Mouse (Mus musculus) heart, embryonic 13.5 days (tissue): Measurements from ENCODE around the gene Ubn2. TPM values are rescaled to one million over a fixed set of nuclear protein-coding genes. Genes with fewer than 3 reads are reported as not detected.

ENCODE experiments used
- microRNA-seq: library from miRNA; unstranded; fragments of <30 nt; microRNA quantifications from one replicate; pipeline ENCODE4, GENCODE M21; 2016
- polyA plus RNA-seq: library from polyadenylated mRNA; unstranded; fragments of >200 nt; fragmentation: Nextera tagmentation; extraction: Ambion mirVana; gene quantifications from 2 replicates; pipeline ENCODE4 v1.2.1, GENCODE M21; 2015

Ubn2 gene
- polyA plus RNA-seq, 1 experiment from 2014 or later, result 9.0 TPM

Small RNA genes lying within 50 kb of the gene (microRNA-seq; reads per million reads assigned to microRNA genes)
- not detected for gene Mir7670

Other genes with a start within 250 kb of the Ubn2 start
- gene D630045J12Rik, start 179.9 kb upstream of the Ubn2 start, polyA plus RNA-seq, result 1.7 and 1.8 TPM in 2 replicates
- gene Zc3hav1l, start 134.7 kb upstream of the Ubn2 start, polyA plus RNA-seq, result 7.6 and 8.0 TPM in 2 replicates
- gene Zc3hav1, start 79.3 kb upstream of the Ubn2 start, polyA plus RNA-seq, result 8.6 and 9.0 TPM in 2 replicates
- 2.9 TPM in 2 replicates for gene Ttc26, start 52.5 kb upstream of the Ubn2 start, polyA plus RNA-seq
- gene Fmc1, start 99.6 kb downstream of the Ubn2 start, polyA plus RNA-seq, result 192 and 255 TPM in 2 replicates
- gene Luc7l2, start 117.4 kb downstream of the Ubn2 start, polyA plus RNA-seq, result 26.0 and 27.3 TPM in 2 replicates
- 0.07 and 0.08 TPM in 2 replicates for gene Klrg2, start 203.3 kb downstream of the Ubn2 start, polyA plus RNA-seq
- gene Clec2l, start 229.1 kb downstream of the Ubn2 start, polyA plus RNA-seq, result 0.86 and 0.87 TPM in 2 replicates